Mouse (Mus musculus): ENCODE results near the gene Rasgef1c. TPM values are rescaled to one million over a fixed set of nuclear protein-coding genes. Genes with fewer than 3 reads are reported as not detected.

Rasgef1c gene
- 0.14 and 0.25 TPM in 2 replicates for polyA plus RNA-seq (2012; ENCODE audit: low replicate concordance)

GRCm38 (mm10) chr11:49901659-49902458, at the start of gene Rasgef1c:
Gene Rasgef1c (plus strand): TSS chr11:49901835.

GRCm38 (mm10) chr11:50024833-50025720, 123.4 kb downstream of the Rasgef1c start, which contains the start of gene Rnf130:
Gene Rnf130 (plus strand): TSS chr11:50025346.

Other genes starting within 250 kb of the Rasgef1c start
- 1.2 TPM in 1 of 2 replicates, not detected in the other for gene Scgb3a1, start 238.2 kb upstream of the Rasgef1c start, polyA plus RNA-seq (2012; ENCODE audit: low replicate concordance)
- 26.5 and 41.8 TPM in 2 replicates for gene Cnot6, start 189.1 kb upstream of the Rasgef1c start, polyA plus RNA-seq (2012; ENCODE audit: low replicate concordance)
- gene Gfpt2, start 107.7 kb upstream of the Rasgef1c start, polyA plus RNA-seq (2012; ENCODE audit: low replicate concordance): 0.14 TPM in 1 of 2 replicates, not detected in the other
- gene Mapk9, start 55.1 kb upstream of the Rasgef1c start, polyA plus RNA-seq (2012; ENCODE audit: low replicate concordance): 12.7 and 13.2 TPM in 2 replicates
- gene Rnf130, start 123.5 kb downstream of the Rasgef1c start, polyA plus RNA-seq (2012; ENCODE audit: low replicate concordance): 13.7 and 28.0 TPM in 2 replicates
- 25.7 and 69.1 TPM in 2 replicates for gene Tbc1d9b, start 229.6 kb downstream of the Rasgef1c start, polyA plus RNA-seq (2012; ENCODE audit: low replicate concordance)

Measured in leukemia stem cell, adult 10-12 weeks (primary cell).